Mouse (Mus musculus): ENCODE data around the gene Gm42906.

GRCm38 (mm10) chr5:151018450-151018849, 409.5 kb downstream of the Gm42906 start:
- TF ChIP-seq ZC3H11A (IDR thresholded peaks at IDR 0.05; ENCODE audit: borderline replicate concordance, low read depth, low read length) (no peak), HCFC1 (IDR thresholded peaks at IDR 0.05; ENCODE audit: borderline replicate concordance, insufficient read depth, low read length) (no peak), MAFK (IDR thresholded peaks at IDR 0.05; ENCODE audit: insufficient read depth, low read depth, low read length) (no peak), ZNF384 (IDR thresholded peaks at IDR 0.05; ENCODE audit: low read depth, low read length) (no peak)

Measured in ES-E14 (cell line).